In the genomic region with DNA sequence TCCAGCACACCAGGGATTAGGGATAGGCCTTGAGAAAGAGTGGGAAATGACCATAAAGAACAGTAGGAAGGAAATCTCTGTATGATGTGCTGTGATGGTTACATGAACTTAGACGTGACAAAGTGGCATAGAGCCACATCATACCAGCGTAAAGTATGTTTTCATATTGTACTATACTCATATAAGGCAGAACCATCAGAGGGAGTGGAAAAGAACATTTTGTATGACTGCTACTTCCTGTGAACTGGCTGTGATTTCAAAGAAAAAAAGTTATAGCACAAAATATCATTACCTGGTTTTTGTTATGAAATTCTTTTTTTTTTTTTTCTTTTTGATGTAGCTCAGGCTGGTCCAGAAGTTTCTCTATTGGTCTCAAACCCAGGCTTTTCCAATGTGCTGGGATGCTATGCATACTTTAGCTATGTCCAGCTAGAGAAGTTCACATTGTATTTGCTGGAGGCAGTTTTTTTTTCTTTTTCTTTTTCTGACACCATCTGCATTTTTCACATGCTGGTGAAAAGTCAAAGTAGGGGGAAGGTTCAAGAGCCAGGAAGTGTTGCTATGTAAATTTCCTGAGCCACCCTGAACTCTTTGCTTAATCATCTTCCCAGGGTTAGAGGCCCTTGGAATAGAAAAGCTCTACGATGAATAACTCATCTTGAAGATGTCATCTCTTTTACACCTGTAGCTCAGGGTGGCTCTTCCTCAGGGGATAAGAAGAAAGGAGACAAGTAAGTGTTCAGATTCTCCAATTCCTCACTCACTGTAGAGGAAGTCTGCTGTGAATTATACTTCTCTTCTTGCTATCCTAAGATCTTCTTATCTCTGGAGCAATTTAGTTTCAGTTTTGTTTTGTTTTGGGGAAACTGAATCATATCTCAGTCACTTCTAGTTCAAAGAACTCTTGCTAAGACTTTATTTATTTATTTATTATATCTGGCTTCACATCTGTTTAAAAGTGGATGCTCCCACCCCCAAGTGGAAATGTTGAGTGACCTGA, we compare ENCODE assay signal across 8 mouse cellular contexts. TPM values are rescaled to one million over a fixed set of nuclear protein-coding genes. Genes with fewer than 3 reads are reported as not detected.
DNase-seq lines count a peak whose midpoint lies in the region; ATAC-seq and TF ChIP-seq lines count a peak whose summit lies in the region.

No protein-coding gene starts in this region.

- no peak overlapping the region for H3K4me3 ChIP-seq in heart, embryonic 13.5 days
- peak overlapping the region; percentile 6; the same call in 1 of the 2 replicates for H3K4me3 ChIP-seq in spleen, adult 2 months (ENCODE audit: extremely low read depth, insufficient read depth, insufficient read length)
- peak overlapping the region; percentile 67 for H3K4me3 ChIP-seq in myocyte

- 76% methylated on average over 3 of the region's 3 CpGs for WGBS in heart, embryonic 13.5 days
- 56% methylated on average over 3 of the region's 3 CpGs for WGBS in spleen, adult 2 months

- ATAC-seq in heart, embryonic 13.5 days (ENCODE audit: extremely low read depth, insufficient number of reproducible peaks, low FRiP score, low TSS enrichment): no peak
- 0 out of 2 replicates have a peak, but pooled peaks have one; percentile 24 for ATAC-seq in common myeloid progenitor, adult 5-6 weeks (replicated peaks; ENCODE audit: low read depth, poor library complexity, severe bottlenecking)

- H3K36me3 ChIP-seq in heart, embryonic 13.5 days: peaks cover 21% of the 10 kb centered on the region
- H3K36me3 ChIP-seq in spleen, adult 2 months (ENCODE audit: control insufficient read depth, insufficient read depth, low read length): peaks cover 5% of the 10 kb centered on the region
- no peaks in the 10 kb centered on the region for H3K36me3 ChIP-seq in myocyte (ENCODE audit: control insufficient read depth, insufficient read depth)

- no peak for DNase-seq in heart, postnatal 10 days
- no peak for DNase-seq in spleen, adult 2 months (ENCODE audit: low read depth in 1 of 2, low spot score in 2 of 2)
- no peak for DNase-seq in spleen, postnatal 14 days (ENCODE audit: low spot score in 2 of 2)
- no peak for DNase-seq in cerebellum, adult 9-10 months
- no peak for DNase-seq in layer of hippocampus, adult 9-10 months (ENCODE audit: low spot score)

- TF ChIP-seq POLR2A in spleen, adult 2 months (IDR thresholded peaks at IDR 0.05; ENCODE audit: low read depth, low read length): no peak
- no peak for TF ChIP-seq POLR2A in myocyte (IDR thresholded peaks at IDR 0.05; ENCODE audit: insufficient read length, low read depth)

- no peaks in the 10 kb centered on the region for H3K9me3 ChIP-seq in heart, embryonic 13.5 days

- H3K79me2 ChIP-seq in myocyte (ENCODE audit: control insufficient read depth, insufficient read depth): peaks cover 9% of the 10 kb centered on the region

- H3K27ac ChIP-seq in heart, embryonic 13.5 days (replicated peaks): 0 out of 2 replicates have a peak overlapping the region, but pooled peaks have one; percentile 13
- peak overlapping the region; percentile 76; the same call in 1 of the 2 replicates for H3K27ac ChIP-seq in spleen, adult 2 months (ENCODE audit: insufficient read depth, low read length)

- peaks cover 15% of the 10 kb centered on the region for H3K4me1 ChIP-seq in heart, embryonic 13.5 days
- peaks cover 8% of the 10 kb centered on the region; the same call in 1 of the 2 replicates for H3K4me1 ChIP-seq in spleen, adult 2 months (ENCODE audit: control insufficient read depth, insufficient read depth, insufficient read length)

- H3K27me3 ChIP-seq in heart, embryonic 13.5 days (replicated peaks): no peaks in the 10 kb centered on the region
- no peaks in the 10 kb centered on the region for H3K27me3 ChIP-seq in spleen, adult 2 months (ENCODE audit: control insufficient read depth, insufficient read depth, low read length)
- no peaks in the 10 kb centered on the region for H3K27me3 ChIP-seq in myocyte (ENCODE audit: control insufficient read depth, insufficient read depth, insufficient read length)

- intact Hi-C loops in heart, postnatal 10 days (cut with DNase I): no loop called here

- TF ChIP-seq CTCF in spleen, adult 2 months (IDR thresholded peaks at IDR 0.05; ENCODE audit: extremely low read depth, insufficient read depth, insufficient read length, insufficient replicate concordance): no peak

- no peak overlapping the region for H3K9ac ChIP-seq in heart, embryonic 13.5 days

- H3ac ChIP-seq in myocyte (ENCODE audit: control insufficient read depth, insufficient read length): no peak overlapping the region

- no peak overlapping the region for H3K4me2 ChIP-seq in heart, embryonic 13.5 days
- peak overlapping the region; percentile 67 for H3K4me2 ChIP-seq in myocyte (ENCODE audit: low read depth)

TF ChIP-seq in myocyte, 11 proteins besides CTCF, POLR2A, EP300 and RAD21:
- TF ChIP-seq POLR2AphosphoS2 (IDR thresholded peaks at IDR 0.05; ENCODE audit: insufficient read length, low read depth): no peak
- TF ChIP-seq E2F4 (IDR thresholded peaks at IDR 0.05; ENCODE audit: insufficient read depth): no peak
- no peak for TF ChIP-seq MAX (IDR thresholded peaks at IDR 0.05; ENCODE audit: low read depth)

RNA-seq across cellular contexts. Expression of a gene that starts 1.2 kb away (rescaled TPM):
- 26.1 and 28.0 TPM in 2 replicates for polyA plus RNA-seq in heart, embryonic 13.5 days (2015; fragmentation: Nextera tagmentation; extraction: Ambion mirVana)
- total RNA-seq in heart, postnatal 10 days (2021): 10 to 100 TPM; 49.5 to 51.8 TPM
- 9.0 and 9.6 TPM in 2 replicates for polyA plus RNA-seq in spleen, adult 2 months (2012; rRNA removed)
- 65.4 and 67.3 TPM in 2 replicates for total RNA-seq in common myeloid progenitor, adult 5-6 weeks (2017)
- polyA plus RNA-seq in myocyte (2012; fragmentation: generic; extraction: Trizol): 4.3 TPM
